Mouse (Mus musculus): ENCODE measurements around the gene Clmn. TPM values are rescaled to one million over a fixed set of nuclear protein-coding genes. Genes with fewer than 3 reads are reported as not detected.

The Clmn gene
- total RNA-seq, 2 experiments from 2014 or later = 6.2 TPM

GRCm38 (mm10) chr12:104819050-104819449 lies 45.8 kb downstream of the Clmn start:
- DNase-seq (ENCODE audit: low spot score in 2 of 2) = no peak

DNA sequence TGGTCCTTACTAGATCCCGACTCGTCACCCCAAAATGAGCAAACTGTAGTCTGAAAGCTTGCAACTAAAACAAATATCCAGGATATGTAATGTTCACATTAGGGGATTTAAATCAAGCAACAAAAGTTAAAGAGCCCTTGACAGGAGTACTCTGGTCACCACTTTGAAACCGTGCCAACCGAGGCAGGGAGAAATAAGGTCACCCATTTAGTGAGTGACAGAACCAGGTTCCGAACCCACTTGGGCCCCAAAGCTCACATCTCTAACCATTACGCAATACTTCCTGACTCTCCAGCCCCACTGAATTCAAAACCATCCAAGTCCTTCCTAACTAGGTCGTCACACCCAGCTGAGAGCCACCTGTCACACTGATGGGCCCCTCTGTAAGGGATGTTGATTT lies 46.8 kb downstream of the Clmn start:
- DNase-seq (ENCODE audit: low spot score in 2 of 2) = no peak

GRCm38 (mm10) chr12:104817172-104817866 lies 47.6 kb downstream of the Clmn start:
- no peak for DNase-seq (ENCODE audit: low spot score in 2 of 2)

DNA sequence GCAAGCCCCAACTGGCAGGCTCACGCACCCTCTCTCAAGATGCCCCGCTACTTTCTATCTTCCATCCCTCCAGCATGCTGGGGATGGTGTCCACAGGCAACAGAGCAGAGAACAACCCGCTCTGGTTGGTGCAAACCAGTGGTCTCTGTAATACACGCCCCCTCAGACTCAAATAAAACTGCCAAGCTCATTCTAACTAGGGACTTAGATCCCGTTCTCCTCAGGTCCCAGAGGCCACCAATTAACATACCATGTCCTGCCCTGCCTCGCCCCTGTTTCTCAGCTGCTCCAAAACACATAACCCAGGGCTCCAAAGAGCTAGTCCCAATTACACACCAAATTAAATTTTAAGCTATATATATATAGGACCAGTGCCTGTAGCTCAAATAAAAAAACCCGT lies 50.6 kb downstream of the Clmn start:
- no peak for DNase-seq (ENCODE audit: low spot score in 2 of 2)

DNA sequence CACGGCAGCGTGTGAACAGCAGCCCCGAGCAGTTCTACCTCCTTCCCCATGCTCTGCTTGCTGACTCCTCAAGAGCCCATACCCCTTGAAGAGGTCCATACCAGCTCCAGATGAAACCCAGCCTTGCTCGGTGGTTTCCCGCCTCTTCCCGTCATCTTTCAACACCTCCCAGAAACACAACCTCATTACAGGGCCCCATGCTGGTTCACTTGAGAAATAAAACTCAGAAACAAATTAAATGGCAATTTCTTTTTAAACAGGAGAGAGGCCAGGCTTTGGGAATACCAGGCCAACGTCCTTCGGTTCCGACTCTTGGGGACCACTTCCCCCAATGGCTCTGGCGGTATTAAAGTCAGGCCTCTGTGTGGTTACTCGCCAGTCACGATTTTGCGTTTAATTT lies 51.1 kb downstream of the Clmn start:
- DNase-seq (ENCODE audit: low spot score in 2 of 2) = no peak

- no peak for DNase-seq (ENCODE audit: low spot score in 2 of 2)
Observed at GRCm38 (mm10) chr12:104812711-104813110, 52.2 kb downstream of the Clmn start.

- no peak for DNase-seq (ENCODE audit: low spot score in 2 of 2)
Observed at GRCm38 (mm10) chr12:104810923-104811443, 53.9 kb downstream of the Clmn start.

- no peak for DNase-seq (ENCODE audit: low spot score in 2 of 2)
Observed at GRCm38 (mm10) chr12:104808421-104809067, 56.3 kb downstream of the Clmn start.

GRCm38 (mm10) chr12:104806680-104807375 lies 58.0 kb downstream of the Clmn start:
- no peak for DNase-seq (ENCODE audit: low spot score in 2 of 2)

- no peak for DNase-seq (ENCODE audit: low spot score in 2 of 2)
Observed at GRCm38 (mm10) chr12:104801494-104802260, 63.2 kb downstream of the Clmn start.

DNA sequence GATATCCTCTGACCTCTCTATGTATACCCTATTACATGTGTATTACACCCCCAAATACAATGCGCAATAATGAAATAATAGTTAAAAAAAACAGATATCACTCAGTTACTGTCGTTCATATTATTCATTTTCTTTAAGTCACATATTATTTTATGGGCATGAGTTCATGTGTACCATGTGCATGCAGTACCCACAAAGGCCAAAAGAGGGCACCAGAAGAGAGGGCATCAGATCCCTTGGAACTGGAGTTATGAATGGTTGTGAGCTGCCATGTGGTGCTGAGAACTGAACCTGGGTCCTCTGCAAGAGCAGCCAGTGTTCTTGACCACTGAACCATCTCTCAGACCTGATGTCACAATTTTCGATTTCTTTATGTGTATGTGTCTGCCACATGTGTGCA lies 65.5 kb downstream of the Clmn start:
- DNase-seq (ENCODE audit: low spot score in 2 of 2) = no peak

GRCm38 (mm10) chr12:104797905-104798304 lies 67.0 kb downstream of the Clmn start:
- DNase-seq (ENCODE audit: low spot score in 2 of 2) = no peak

- DNase-seq (ENCODE audit: low spot score in 2 of 2) = no peak
Observed at GRCm38 (mm10) chr12:104796635-104797378, 68.1 kb downstream of the Clmn start.

GRCm38 (mm10) chr12:104794957-104795356 lies 69.9 kb downstream of the Clmn start:
- no peak for DNase-seq (ENCODE audit: low spot score in 2 of 2)

GRCm38 (mm10) chr12:104793486-104793885 lies 71.4 kb downstream of the Clmn start:
- peak in 1 of 2 experiments; percentile 23 for DNase-seq (ENCODE audit: low spot score in 2 of 2)

GRCm38 (mm10) chr12:104777603-104778002 lies 87.3 kb downstream of the Clmn start:
- no peak for DNase-seq (ENCODE audit: low spot score in 2 of 2)

DNA sequence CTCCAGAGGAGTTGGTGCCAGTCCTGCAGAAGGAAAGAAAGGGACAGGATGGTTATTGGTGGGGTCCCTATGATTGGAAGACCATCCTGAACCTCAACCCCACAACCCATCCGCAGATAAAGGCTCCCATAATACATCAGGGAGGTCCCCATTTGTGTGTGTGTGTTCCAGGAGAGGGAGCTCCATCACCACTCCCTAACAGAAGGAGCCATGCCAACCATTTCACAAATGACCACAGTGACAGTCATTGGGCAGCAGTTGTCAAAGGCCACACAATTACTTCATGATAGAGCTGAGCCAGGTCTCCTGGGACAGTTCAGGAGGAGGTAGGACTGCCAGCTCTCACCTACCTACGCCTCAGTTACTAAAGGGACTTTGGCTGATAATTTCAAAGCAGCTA lies 92.9 kb downstream of the Clmn start:
- no peak for DNase-seq (ENCODE audit: low spot score in 2 of 2)

GRCm38 (mm10) chr12:104769201-104769785 lies 95.6 kb downstream of the Clmn start:
- DNase-seq (ENCODE audit: low spot score in 2 of 2) = no peak

DNA sequence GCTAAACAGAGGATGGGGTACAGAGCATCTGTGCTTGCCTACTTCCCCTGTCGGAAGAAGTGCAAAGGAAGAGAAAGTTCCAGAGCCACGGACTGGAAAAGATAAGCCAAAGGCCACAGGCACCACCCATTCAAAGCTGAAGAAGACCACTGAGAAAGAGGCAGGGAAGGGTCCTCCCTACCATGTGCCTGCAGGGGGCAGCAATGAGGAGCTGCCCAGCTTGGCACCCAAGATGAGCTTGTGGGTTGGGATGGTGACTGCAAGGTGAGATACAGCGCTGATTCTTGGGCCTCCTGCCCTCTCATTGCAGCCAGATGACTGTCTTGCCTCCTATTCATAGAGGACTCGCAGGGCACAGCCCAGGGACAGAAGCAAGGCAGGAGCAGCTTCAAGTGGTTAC lies 97.7 kb downstream of the Clmn start:
- no peak for DNase-seq (ENCODE audit: low spot score in 2 of 2)

- peak in 1 of 2 experiments; percentile 36 for DNase-seq (ENCODE audit: low spot score in 2 of 2)
Observed at GRCm38 (mm10) chr12:104765761-104766160, 99.1 kb downstream of the Clmn start.

Data from gastrocnemius, postnatal 4 days (tissue).